9 mouse cellular contexts compared by ENCODE assay signal in genomic region chr3:89319591-89320350, GRCm38 (mm10). TPM values are rescaled to one million over a fixed set of nuclear protein-coding genes. Genes with fewer than 3 reads are reported as not detected.
DNase-seq lines count a peak whose midpoint lies in the region; ATAC-seq and TF ChIP-seq lines count a peak whose summit lies in the region.
"Had no signal": no experiment of that assay in that cellular context is flagged by ENCODE, and none has a peak within 500 bp of the region (broad histone marks: within the 10 kb centered on the region; RNA-seq: fewer than 3 reads in every experiment).

No protein-coding gene starts in this region.

- no peak for DNase-seq in kidney, adult 8-10 months
- DNase-seq in brain, embryonic 14.5 days (ENCODE audit: low read depth): peak; percentile 64
- peak; percentile 22 for DNase-seq in heart, postnatal 4 days
- peak; percentile 66 for DNase-seq in midbrain, embryonic 10.5 days (ENCODE audit: low spot score)
- DNase-seq in thymus, postnatal 14 days: peak; percentile 41
- DNase-seq in gastrocnemius, postnatal 25 days: no peak
- DNase-seq in spleen, adult 12 weeks (ENCODE audit: low spot score): no peak

- no peak for TF ChIP-seq CTCF in brain, embryonic 14.5 days (IDR thresholded peaks at IDR 0.05; ENCODE audit: borderline replicate concordance, extremely low read depth, insufficient read depth, insufficient read length)

- H3K4me3 ChIP-seq in kidney, embryonic 14.5 days (ENCODE audit: low read length): peak overlapping the region; percentile 64
- peak overlapping the region; percentile 66 for H3K4me3 ChIP-seq in midbrain, embryonic 10.5 days

- no peak for TF ChIP-seq POLR2A in brain, embryonic 14.5 days (IDR thresholded peaks at IDR 0.05; ENCODE audit: borderline replicate concordance, extremely low read depth, insufficient read depth, insufficient read length, poor library complexity, severe bottlenecking)

- no peaks in the 10 kb centered on the region for H3K9me3 ChIP-seq in kidney, embryonic 14.5 days (ENCODE audit: control insufficient read depth, low read length)
- H3K9me3 ChIP-seq in midbrain, embryonic 10.5 days (replicated peaks): no peaks in the 10 kb centered on the region

- H3K4me1 ChIP-seq in kidney, embryonic 14.5 days (ENCODE audit: control insufficient read depth, insufficient read depth, low read length): peaks cover 61% of the 10 kb centered on the region
- H3K4me1 ChIP-seq in midbrain, embryonic 10.5 days: peaks cover 78% of the 10 kb centered on the region

- no peaks in the 10 kb centered on the region for H3K36me3 ChIP-seq in kidney, embryonic 14.5 days (ENCODE audit: control insufficient read depth, insufficient read depth, low read length)
- no peaks in the 10 kb centered on the region for H3K36me3 ChIP-seq in midbrain, embryonic 10.5 days
- H3K36me3 ChIP-seq: G1E had no signal

- H3K27ac ChIP-seq in kidney, embryonic 14.5 days (ENCODE audit: low read depth, low read length): no peak overlapping the region
- peak overlapping the region; percentile 56; the same call in 1 of the 2 replicates for H3K27ac ChIP-seq in midbrain, embryonic 10.5 days (replicated peaks)

- no peak for ATAC-seq in kidney, embryonic 14.5 days (ENCODE audit: low FRiP score, low TSS enrichment)

- peak overlapping the region; percentile 51 for H3K9ac ChIP-seq in kidney, embryonic 14.5 days (ENCODE audit: low read depth, low read length)

- peaks cover 35% of the 10 kb centered on the region for H3K27me3 ChIP-seq in kidney, embryonic 14.5 days (ENCODE audit: control insufficient read depth, insufficient read depth, low read length)
- peaks cover 99% of the 10 kb centered on the region for H3K27me3 ChIP-seq in midbrain, embryonic 10.5 days (ENCODE audit: low read depth, poor library complexity, severe bottlenecking)

- peak overlapping the region; percentile 97 for H3K4me2 ChIP-seq in kidney, embryonic 14.5 days (replicated peaks; ENCODE audit: low read depth, low read length)

- 2% methylated on average over 54 of the region's 58 CpGs for WGBS in kidney, embryonic 14.5 days
- 4% methylated on average over 58 of the region's 58 CpGs for WGBS in midbrain, embryonic 10.5 days

RNA-seq across cellular contexts. Expression of gene Efna3, which starts 3.0 kb away (rescaled TPM):
- polyA plus RNA-seq in kidney, embryonic 14.5 days (2014; fragmentation: Nextera tagmentation; extraction: Ambion mirVana): 9.7 and 10.1 TPM in 2 replicates
- 59.4 and 60.3 TPM in 2 replicates for polyA plus RNA-seq in brain, embryonic 14.5 days (2012; rRNA removed)
- total RNA-seq in heart, postnatal 4 days (2021): under 1 TPM in 1 of 2 experiments, not detected in 1; 0.26 TPM
- 3.9 and 7.0 TPM in 2 replicates for polyA plus RNA-seq in midbrain, embryonic 10.5 days (2016; fragmentation: Nextera tagmentation; extraction: Ambion mirVana)
- not detected for total RNA-seq in gastrocnemius, postnatal 25 days (2021)
- total RNA-seq: G1E had no signal
- polyA plus RNA-seq: G1E had no signal

RNA-seq across cellular contexts. Expression of gene Efna4, which starts 18.1 kb away (rescaled TPM):
- 30.1 and 36.6 TPM in 2 replicates for polyA plus RNA-seq in kidney, embryonic 14.5 days (2014; fragmentation: Nextera tagmentation; extraction: Ambion mirVana)
- 12.6 and 22.9 TPM in 2 replicates for polyA plus RNA-seq in brain, embryonic 14.5 days (2012; rRNA removed)
- 1 to 10 TPM; 3.1 to 3.7 TPM for total RNA-seq in heart, postnatal 4 days (2021)
- 20.5 and 21.9 TPM in 2 replicates for polyA plus RNA-seq in midbrain, embryonic 10.5 days (2016; fragmentation: Nextera tagmentation; extraction: Ambion mirVana)
- under 1 TPM in 1 of 2 experiments, not detected in 1; 0.38 TPM for total RNA-seq in gastrocnemius, postnatal 25 days (2021)
- total RNA-seq: G1E had no signal
- polyA plus RNA-seq: G1E had no signal

RNA-seq across cellular contexts. Expression of gene Adam15, which starts 30.0 kb away (rescaled TPM):
- 35.9 and 47.1 TPM in 2 replicates for polyA plus RNA-seq in kidney, embryonic 14.5 days (2014; fragmentation: Nextera tagmentation; extraction: Ambion mirVana)
- polyA plus RNA-seq in brain, embryonic 14.5 days (2012; rRNA removed): 63.6 and 75.5 TPM in 2 replicates
- total RNA-seq in heart, postnatal 4 days (2021): 10 to 100 TPM; 93.6 to 95.2 TPM
- polyA plus RNA-seq in midbrain, embryonic 10.5 days (2016; fragmentation: Nextera tagmentation; extraction: Ambion mirVana): 30.5 and 34.9 TPM in 2 replicates
- total RNA-seq in gastrocnemius, postnatal 25 days (2021): 10 to 100 TPM; 21.9 to 24.6 TPM

RNA-seq across cellular contexts. Expression of gene Efna1, which starts 38.8 kb away (rescaled TPM):
- 45.4 and 58.8 TPM in 2 replicates for polyA plus RNA-seq in kidney, embryonic 14.5 days (2014; fragmentation: Nextera tagmentation; extraction: Ambion mirVana)
- polyA plus RNA-seq in brain, embryonic 14.5 days (2012; rRNA removed): 11.2 and 12.0 TPM in 2 replicates
- 10 to 100 TPM; 37.9 to 42.0 TPM for total RNA-seq in heart, postnatal 4 days (2021)
- polyA plus RNA-seq in midbrain, embryonic 10.5 days (2016; fragmentation: Nextera tagmentation; extraction: Ambion mirVana): 11.8 TPM in 2 replicates
- 10 to 100 TPM; 10.2 to 12.8 TPM for total RNA-seq in gastrocnemius, postnatal 25 days (2021)
- polyA plus RNA-seq: G1E had no signal

RNA-seq across cellular contexts. Expression of gene Dcst2, which starts 42.0 kb away (rescaled TPM):
- 0.18 and 0.30 TPM in 2 replicates for polyA plus RNA-seq in kidney, embryonic 14.5 days (2014; fragmentation: Nextera tagmentation; extraction: Ambion mirVana)
- 0.38 and 0.57 TPM in 2 replicates for polyA plus RNA-seq in brain, embryonic 14.5 days (2012; rRNA removed)
- under 1 TPM; 0.14 to 0.23 TPM for total RNA-seq in heart, postnatal 4 days (2021)
- polyA plus RNA-seq in midbrain, embryonic 10.5 days (2016; fragmentation: Nextera tagmentation; extraction: Ambion mirVana): 0.11 and 0.12 TPM in 2 replicates
- total RNA-seq in gastrocnemius, postnatal 25 days (2021): not detected
- total RNA-seq: G1E had no signal
- polyA plus RNA-seq: G1E had no signal

Comparison
In these comparisons a context has a peak if more than half of its experiments do, and no peak if none do; other contexts are left out.
1. DNase-seq: peak in brain, embryonic 14.5 days (single experiment), heart, postnatal 4 days (single experiment), midbrain, embryonic 10.5 days (single experiment) and thymus, postnatal 14 days (single experiment); none in kidney, adult 8-10 months (0 of 2), gastrocnemius, postnatal 25 days (single experiment) and spleen, adult 12 weeks (single experiment).